Mouse (Mus musculus): ENCODE results near the gene Nars2.

- TF ChIP-seq EP300 (IDR thresholded peaks at IDR 0.05; ENCODE audit: insufficient read depth, low read depth, low read length): no peak
- peak; percentile 87 for TF ChIP-seq CTCF (IDR thresholded peaks at IDR 0.05)
Measured at GRCm38 (mm10) chr7:96970359-96970758, 19.1 kb downstream of the Nars2 start.

Data from heart, adult 2 months (tissue).